Mouse (Mus musculus) liver, adult 2 months (tissue): ENCODE results near the gene Adgrl2.

Experiments used
- CTCF ChIP-seq: fragments of 200-500 bp; IDR thresholded peaks from 2 replicates; pipeline ENCODE4 v1.5.1; 2011; ENCODE audit warnings: low read depth, low read length, control low read depth
- POLR2A ChIP-seq: fragments of 200-500 bp; IDR thresholded peaks from 2 replicates; pipeline ENCODE4 v1.6.1; 2011; ENCODE audit warnings: low read length, control low read depth; ENCODE audit not compliant: insufficient read depth; ENCODE audit errors: extremely low read depth

DNA sequence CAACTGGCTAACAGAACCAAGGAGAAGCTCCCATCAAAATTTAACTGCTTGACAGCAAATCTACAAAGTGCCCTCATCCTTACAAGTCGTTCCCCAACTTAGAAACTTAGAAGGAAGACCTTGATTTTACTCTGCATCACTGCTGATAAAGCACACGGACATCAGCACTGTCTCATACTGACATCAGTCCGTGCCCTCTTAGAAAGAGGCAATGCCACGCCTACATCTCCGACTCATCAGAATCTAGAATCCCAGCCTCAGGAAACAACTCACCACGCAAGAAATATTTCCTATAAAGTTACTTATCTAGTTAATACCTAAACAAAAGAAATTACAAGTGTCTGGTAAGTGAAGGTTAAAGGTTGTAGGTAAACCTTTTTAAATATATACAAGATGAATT lies 43.1 kb downstream of the Adgrl2 start:
- TF ChIP-seq CTCF (no peak), POLR2A (no peak)
